Mouse (Mus musculus) intestine, postnatal 0 days (tissue): ENCODE measurements at regions not wholly inside any gene's neighbourhood (a gene's known extent, or its start where the extent isn't known, plus 50 kb on each side); places are given as distances from the start of the nearest gene placed in this dataset.

ENCODE experiments used
- ATAC-seq: fragments of 200-750 bp; cut with Nextera tagmentation; 2 replicates; pipeline ENCODE4 v1.8.0; 2017; ENCODE audit warnings: mild to moderate bottlenecking, moderate TSS enrichment, moderate library complexity
- H3K27ac ChIP-seq: fragments of 300-500 bp; sonication (generic); 2 replicates; pipeline ENCODE4 v1.5.1; 2014; ENCODE audit warnings: mild to moderate bottlenecking, low read depth, low read length, moderate library complexity
- H3K27me3 ChIP-seq: fragments of 300-500 bp; sonication (generic); replicated peaks from 2 replicates; pipeline ENCODE4 v1.6.1; 2014; ENCODE audit warnings: low read length, mixed read lengths; ENCODE audit not compliant: control insufficient read depth, insufficient read depth
- H3K36me3 ChIP-seq: fragments of 300-500 bp; sonication (generic); 2 replicates; pipeline ENCODE4 v1.6.1; 2014; ENCODE audit warnings: mild to moderate bottlenecking, moderate library complexity; ENCODE audit not compliant: control insufficient read depth, insufficient read depth
- H3K4me1 ChIP-seq: fragments of 300-500 bp; sonication (generic); replicated peaks from 2 replicates; pipeline ENCODE4 v1.6.1; 2014; ENCODE audit warnings: antibody characterized with exemption, low read length, mixed read lengths; ENCODE audit not compliant: control insufficient read depth, insufficient read depth
- H3K4me2 ChIP-seq: fragments of 300-500 bp; sonication (generic); replicated peaks from 2 replicates; pipeline ENCODE4 v1.6.1; 2014; ENCODE audit warnings: low read depth, mild to moderate bottlenecking, moderate library complexity
- H3K4me3 ChIP-seq: fragments of 300-500 bp; sonication (generic); 2 replicates; pipeline ENCODE4 v1.5.1; 2014; ENCODE audit warnings: low read depth, low read length
- H3K9ac ChIP-seq: fragments of 300-500 bp; sonication (generic); 2 replicates; pipeline ENCODE4 v1.6.1; 2014; ENCODE audit warnings: mild to moderate bottlenecking, low read depth, low read length
- H3K9me3 ChIP-seq: fragments of 300-500 bp; sonication (generic); 2 replicates; pipeline ENCODE4 v1.6.1; 2016; ENCODE audit warnings: mixed run types; ENCODE audit not compliant: control insufficient read depth
- CTCF ChIP-seq: sonication (generic); IDR thresholded peaks from 2 replicates; pipeline ENCODE4 v1.5.1; 2016; ENCODE audit warnings: low read depth, mild to moderate bottlenecking, control low read depth, antibody characterized with exemption, moderate library complexity
- WGBS: fragments of 180-500 bp; shearing (Covaris S2); extraction: QIAGEN DNeasy Blood & Tissue Kit; methylation state at CpG from one replicate; pipeline ENCODE4 v1.1.7; 2014; 5-methylcytosine and 5-hydroxymethylcytosine counted together

GRCm38 (mm10) chr9:43483906-43484305 lies 173.3 kb downstream of the Trim29 start:
- Histone ChIP-seq H3K9me3 (no peaks in the 10 kb centered on the region), H3K4me3 (no peak overlapping the region), H3K9ac (no peak overlapping the region), H3K36me3 (no peaks in the 10 kb centered on the region), H3K27me3 (no peaks in the 10 kb centered on the region), H3K27ac (no peak overlapping the region), H3K4me1 (no peaks in the 10 kb centered on the region), H3K4me2 (no peak overlapping the region)
- TF ChIP-seq CTCF, result 0 out of 2 replicates have a peak, but pooled peaks have one; percentile 7
- 90% methylated on average over 2 of the region's 2 CpGs for WGBS
- no peak for ATAC-seq

GRCm38 (mm10) chr9:43486704-43487103 lies 176.1 kb downstream of the Trim29 start:
- Histone ChIP-seq H3K9ac (no peak overlapping the region), H3K27ac (no peak overlapping the region), H3K4me3 (no peak overlapping the region), H3K4me1 (no peaks in the 10 kb centered on the region), H3K4me2 (no peak overlapping the region), H3K27me3 (no peaks in the 10 kb centered on the region), H3K36me3 (no peaks in the 10 kb centered on the region), H3K9me3 (no peaks in the 10 kb centered on the region)
- no peak for ATAC-seq
- no peak for TF ChIP-seq CTCF
- 61% methylated on average over 4 of the region's 4 CpGs for WGBS

GRCm38 (mm10) chr9:43489205-43489604 lies 178.6 kb downstream of the Trim29 start:
- Histone ChIP-seq H3K9ac (no peak overlapping the region), H3K27ac (no peak overlapping the region), H3K4me2 (no peak overlapping the region), H3K27me3 (no peaks in the 10 kb centered on the region), H3K4me1 (no peaks in the 10 kb centered on the region), H3K36me3 (no peaks in the 10 kb centered on the region), H3K4me3 (no peak overlapping the region), H3K9me3 (no peaks in the 10 kb centered on the region)
- 66% methylated on average over 8 of the region's 8 CpGs for WGBS
- TF ChIP-seq CTCF, result no peak
- ATAC-seq, result no peak

- no peak overlapping the region for H3K9ac ChIP-seq
- H3K27me3 ChIP-seq, result no peaks in the 10 kb centered on the region
- ATAC-seq, result peak; percentile 43; the same call in 1 of the 2 replicates
- H3K4me2 ChIP-seq, result 0 out of 2 replicates have a peak overlapping the region, but pooled peaks have one; percentile 17
- H3K27ac ChIP-seq, result no peak overlapping the region
- 50% methylated on average over 12 of the region's 12 CpGs for WGBS
- H3K4me3 ChIP-seq, result no peak overlapping the region
- H3K36me3 ChIP-seq, result no peaks in the 10 kb centered on the region
- peak; percentile 81 for TF ChIP-seq CTCF
- no peaks in the 10 kb centered on the region for H3K9me3 ChIP-seq
- H3K4me1 ChIP-seq, result no peaks in the 10 kb centered on the region
Observed at GRCm38 (mm10) chr9:43491024-43491751, 180.5 kb downstream of the Trim29 start.

GRCm38 (mm10) chr9:43492236-43493000 lies 181.8 kb downstream of the Trim29 start:
- H3K4me3 ChIP-seq, result no peak overlapping the region
- H3K4me1 ChIP-seq, result no peaks in the 10 kb centered on the region
- H3K27me3 ChIP-seq, result no peaks in the 10 kb centered on the region
- no peak overlapping the region for H3K27ac ChIP-seq
- WGBS, result 49% methylated on average over 7 of the region's 7 CpGs
- no peak overlapping the region for H3K9ac ChIP-seq
- H3K4me2 ChIP-seq, result no peak overlapping the region
- no peak for TF ChIP-seq CTCF
- no peaks in the 10 kb centered on the region for H3K9me3 ChIP-seq
- ATAC-seq, result no peak
- H3K36me3 ChIP-seq, result no peaks in the 10 kb centered on the region

- Histone ChIP-seq H3K4me1 (no peaks in the 10 kb centered on the region), H3K4me3 (no peak overlapping the region), H3K9ac (no peak overlapping the region), H3K4me2 (no peak overlapping the region), H3K27me3 (no peaks in the 10 kb centered on the region), H3K27ac (no peak overlapping the region), H3K36me3 (no peaks in the 10 kb centered on the region), H3K9me3 (no peaks in the 10 kb centered on the region)
- no peak for TF ChIP-seq CTCF
- ATAC-seq, result no peak
- 57% methylated on average over 14 of the region's 14 CpGs for WGBS
Observed at GRCm38 (mm10) chr9:43498596-43498995, 187.9 kb downstream of the Trim29 start.
